ENCODE assay signal across 15 mouse cellular contexts in genomic region chr12:40485210-40485609, GRCm38 (mm10).
"Had no signal": no experiment of that assay in that cellular context is flagged by ENCODE, and none has a peak within 500 bp of the region (broad histone marks: within the 10 kb centered on the region; RNA-seq: fewer than 3 reads in every experiment).

No protein-coding gene starts in this region.

- ATAC-seq: intestine, embryonic 16.5 days; liver, embryonic 12.5 days; midbrain, embryonic 16.5 days had no signal

- H3K9me3 ChIP-seq: limb, embryonic 15.5 days; liver, embryonic 12.5 days; lung, embryonic 15.5 days; midbrain, embryonic 12.5 days; neural tube, embryonic 13.5 days had no signal

- H3K36me3 ChIP-seq: limb, embryonic 15.5 days; liver, embryonic 12.5 days; lung, embryonic 15.5 days; midbrain, embryonic 12.5 days; neural tube, embryonic 13.5 days had no signal

- DNase-seq: kidney, adult 9 months; kidney, postnatal 25 days; lung, postnatal 36 days; retina, postnatal 1 day; right cerebral cortex, postnatal 4 days; spleen, adult 18-20 months; thymus, adult 18-20 months; thymus, postnatal 14 days had no signal

- H3K4me2 ChIP-seq: limb, embryonic 15.5 days; liver, embryonic 12.5 days; lung, embryonic 15.5 days; midbrain, embryonic 12.5 days; neural tube, embryonic 13.5 days had no signal

- H3K4me3 ChIP-seq: limb, embryonic 15.5 days; liver, embryonic 12.5 days; lung, embryonic 15.5 days; midbrain, embryonic 12.5 days; neural tube, embryonic 13.5 days had no signal

- H3K27me3 ChIP-seq: limb, embryonic 15.5 days; liver, embryonic 12.5 days; lung, embryonic 15.5 days; neural tube, embryonic 13.5 days had no signal

- H3K27ac ChIP-seq: limb, embryonic 15.5 days; liver, embryonic 12.5 days; midbrain, embryonic 12.5 days had no signal

- H3K9ac ChIP-seq: limb, embryonic 15.5 days; liver, embryonic 12.5 days; lung, embryonic 15.5 days; midbrain, embryonic 12.5 days; neural tube, embryonic 13.5 days had no signal

- H3K4me1 ChIP-seq: liver, embryonic 12.5 days had no signal
